Mouse (Mus musculus) heart, postnatal 0 days (tissue): ENCODE results near the gene Fstl4.

Experiments used
- CTCF ChIP-seq: IDR thresholded peaks from 2 replicates; pipeline ENCODE4 v1.5.1; 2016; ENCODE audit warnings: antibody characterized with exemption, control low read depth, low read depth
- EP300 ChIP-seq: IDR thresholded peaks from 2 replicates; pipeline ENCODE4 v1.6.1; 2016; ENCODE audit warnings: antibody characterized with exemption, low read depth

DNA sequence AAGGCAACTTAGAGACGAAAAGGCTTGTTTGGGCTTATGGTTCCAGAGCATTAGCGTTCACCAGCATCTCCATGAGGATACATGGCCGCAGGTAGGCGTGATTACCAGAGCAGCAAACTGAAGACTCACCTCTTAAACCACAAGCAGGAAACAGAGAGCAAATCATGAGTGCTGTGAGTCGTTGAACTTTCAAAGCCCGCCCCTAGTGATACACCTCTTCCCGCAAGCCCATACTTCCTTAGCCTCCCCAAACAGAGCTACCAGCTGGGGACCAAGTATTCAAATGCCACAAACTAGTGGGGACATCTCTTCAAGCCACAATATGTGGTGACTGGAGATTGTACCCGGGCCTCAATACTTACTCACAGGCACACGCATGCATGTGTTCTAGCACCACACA lies 332.4 kb downstream of the Fstl4 start:
- TF ChIP-seq CTCF (no peak), EP300 (no peak)
